Mouse (Mus musculus): ENCODE data around the gene Rapgef5.
"Not testable (repeated sequence)": the region's sequence is repeated elsewhere in the genome, so short reads cannot be mapped to it uniquely, and the experiment has no call there.

The Rapgef5 gene

GRCm38 (mm10) chr12:117783426-117783825 lies 267.1 kb downstream of the Rapgef5 start:
- no peak for DNase-seq

- DNase-seq, result no peak
These were observed 270.3 kb downstream of the Rapgef5 start for GRCm38 (mm10) chr12:117786621-117787020.

- no peak for DNase-seq
These were observed 272.3 kb downstream of the Rapgef5 start for GRCm38 (mm10) chr12:117788513-117789011.

- DNase-seq, result no peak
These were observed 272.7 kb downstream of the Rapgef5 start for GRCm38 (mm10) chr12:117789017-117789416.

- no peak for DNase-seq
These were observed 279.0 kb downstream of the Rapgef5 start for GRCm38 (mm10) chr12:117795303-117795702.

GRCm38 (mm10) chr12:117803989-117804388 lies 287.7 kb downstream of the Rapgef5 start, which contains the start of gene Cdca7l:
Gene Cdca7l, plus strand, starts transcription at chr12:117804289.
- not testable (repeated sequence) for DNase-seq

GRCm38 (mm10) chr12:117805576-117805975 lies 289.3 kb downstream of the Rapgef5 start:
- no peak for DNase-seq

- no peak for DNase-seq
These were observed 289.8 kb downstream of the Rapgef5 start for GRCm38 (mm10) chr12:117806007-117806451.

- no peak for DNase-seq
These were observed 290.2 kb downstream of the Rapgef5 start for GRCm38 (mm10) chr12:117806470-117806869.

- no peak for DNase-seq
These were observed 291.4 kb downstream of the Rapgef5 start for GRCm38 (mm10) chr12:117807637-117808036.

GRCm38 (mm10) chr12:117808355-117809326 lies 292.4 kb downstream of the Rapgef5 start:
- no peak for DNase-seq
